Mouse (Mus musculus) duodenum, adult 2 months (tissue): ENCODE measurements around the gene Ap4s1. TPM values are rescaled to one million over a fixed set of nuclear protein-coding genes. Genes with fewer than 3 reads are reported as not detected.

Experiments used
- polyA plus RNA-seq: library from polyadenylated mRNA; depleted of rRNA; stranded (reverse); fragments of >200 nt; gene quantifications from 2 replicates; pipeline ENCODE4 v1.2.3, GENCODE M21; 2012; ENCODE audit warnings: low replicate concordance; rRNA removed

The Ap4s1 gene
- polyA plus RNA-seq, result 2.1 and 5.4 TPM in 2 replicates

DNA sequence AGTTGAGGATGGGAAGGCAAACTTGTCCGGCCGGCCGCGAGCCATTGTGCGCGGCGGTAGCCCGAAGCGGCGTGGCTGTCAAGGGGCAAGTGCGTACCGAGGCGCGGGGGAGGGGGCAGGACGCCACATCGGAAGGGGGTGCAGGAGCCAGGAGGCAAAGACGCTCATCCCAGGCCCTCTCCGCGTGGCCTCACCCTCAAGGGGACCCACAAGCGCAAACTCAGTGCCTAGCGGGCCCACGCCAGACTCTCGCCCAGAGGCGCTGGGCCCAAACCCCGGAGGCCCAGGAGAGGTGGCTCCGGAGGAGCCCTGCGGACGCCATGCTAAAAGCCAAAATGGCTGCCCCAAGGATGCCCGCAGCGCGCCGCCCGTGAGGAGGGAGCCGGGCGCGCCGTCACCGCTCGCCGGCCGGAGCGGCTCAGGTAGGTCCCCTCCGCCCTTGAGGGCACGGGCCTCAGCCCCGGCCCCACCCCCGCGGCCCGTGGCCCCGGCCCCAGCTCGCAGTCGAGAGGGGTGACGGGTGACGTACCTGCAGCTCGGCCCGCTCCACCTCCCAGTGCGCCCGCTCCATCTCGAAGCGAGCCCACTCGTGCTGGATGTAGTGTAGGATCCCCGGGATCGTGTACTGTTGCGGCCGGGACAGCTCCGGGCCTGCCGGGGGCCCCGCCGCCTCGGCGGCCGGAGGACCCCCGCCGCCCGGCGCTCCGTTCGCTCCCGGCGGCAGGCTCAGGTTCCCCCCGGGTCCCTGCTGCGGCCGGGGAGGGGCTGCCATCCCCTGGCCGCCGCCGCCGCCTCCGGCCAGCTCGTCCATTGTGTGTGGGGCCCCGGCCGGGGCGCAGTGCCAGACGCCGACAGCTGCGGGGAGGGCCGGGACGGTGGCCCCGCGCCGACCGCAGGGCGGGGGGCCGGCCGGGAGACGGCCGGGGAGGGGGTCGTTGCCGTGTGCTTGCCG is at the start of gene Ap4s1:
Gene Ap4s1, plus strand, starts transcription at position 141 of the 952 bp plus-strand sequence.

DNA sequence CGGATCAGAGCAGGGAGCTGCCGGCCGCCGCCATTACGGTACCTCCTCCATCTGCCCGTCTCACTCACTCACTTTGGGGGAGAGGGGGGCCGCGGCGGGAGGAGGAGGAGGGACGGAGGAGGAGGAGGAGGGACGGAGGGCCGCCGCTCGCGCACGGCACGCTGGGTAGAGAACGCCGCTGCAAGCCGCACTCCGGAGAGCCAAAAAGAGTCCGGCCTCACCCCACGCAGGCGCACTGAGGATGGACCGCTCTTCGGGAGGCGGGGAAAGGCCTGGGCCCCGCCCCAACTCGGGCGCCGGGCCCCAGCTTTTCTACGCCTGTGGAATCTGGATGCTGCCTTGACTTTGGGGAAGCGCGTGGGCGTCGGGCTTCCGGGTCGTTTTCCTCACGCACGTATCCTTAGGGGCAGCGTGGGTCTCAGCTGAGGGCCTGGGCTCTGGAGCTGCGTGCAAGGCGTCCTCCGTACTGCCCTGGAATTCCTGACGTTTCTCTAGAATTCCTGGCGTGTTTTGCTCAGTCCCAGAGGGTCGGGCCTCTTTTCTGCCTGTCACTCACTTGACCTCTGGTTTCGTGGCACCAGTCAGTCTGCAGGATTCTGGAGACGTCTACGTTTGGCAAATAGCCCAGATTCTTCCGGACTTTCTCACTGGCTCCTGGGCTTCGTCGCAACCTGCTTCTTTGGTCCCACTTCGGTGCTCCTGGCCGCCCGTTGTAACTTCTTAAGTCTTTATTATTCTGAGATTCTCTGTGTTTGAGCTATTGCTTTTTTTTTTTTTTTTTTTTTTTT is 1.2 kb downstream of the Ap4s1 start, which contains the start of gene Strn3:
Gene Strn3, minus strand, starts transcription at position 53 of the 788 bp plus-strand sequence.

Other genes with a start within 250 kb of the Ap4s1 start
- gene Coch, start 97.7 kb upstream of the Ap4s1 start, polyA plus RNA-seq, result 0.14 and 0.59 TPM in 2 replicates
- gene Strn3, start 864 bp downstream of the Ap4s1 start, polyA plus RNA-seq, result 6.5 and 7.1 TPM in 2 replicates
- 3.0 and 4.4 TPM in 2 replicates for gene Hectd1, start 138.5 kb downstream of the Ap4s1 start, polyA plus RNA-seq